Mouse (Mus musculus) heart, embryonic 15.5 days (tissue): ENCODE data around the gene Prkaca. TPM values are rescaled to one million over a fixed set of nuclear protein-coding genes. Genes with fewer than 3 reads are reported as not detected.

Experiments used
- ATAC-seq: fragments of 200-750 bp; cut with Nextera tagmentation; replicated peaks from 2 replicates; pipeline ENCODE4 v1.8.0; 2017; ENCODE audit warnings: low read depth, moderate TSS enrichment; ENCODE audit not compliant: insufficient number of reproducible peaks, insufficient read depth, low FRiP score
- H3K27ac ChIP-seq: fragments of 300-500 bp; sonication (generic); 2 replicates; pipeline ENCODE4 v1.5.1; 2015; ENCODE audit warnings: mild to moderate bottlenecking, inconsistent platforms
- H3K27me3 ChIP-seq: fragments of 300-500 bp; sonication (generic); 2 replicates; pipeline ENCODE4 v1.6.1; 2015; ENCODE audit warnings: inconsistent platforms
- H3K36me3 ChIP-seq: fragments of 300-500 bp; sonication (generic); 2 replicates; pipeline ENCODE4 v1.6.1; 2015; ENCODE audit warnings: mild to moderate bottlenecking, inconsistent platforms
- H3K4me1 ChIP-seq: fragments of 300-500 bp; sonication (generic); replicated peaks from 2 replicates; pipeline ENCODE4 v1.6.1; 2015; ENCODE audit warnings: inconsistent platforms
- H3K4me2 ChIP-seq: fragments of 300-500 bp; sonication (generic); 2 replicates; pipeline ENCODE4 v1.6.1; 2015; ENCODE audit warnings: inconsistent platforms, mild to moderate bottlenecking, moderate library complexity
- H3K4me3 ChIP-seq: fragments of 300-500 bp; sonication (generic); 2 replicates; pipeline ENCODE4 v1.5.1; 2015; ENCODE audit warnings: mild to moderate bottlenecking, inconsistent platforms
- H3K9ac ChIP-seq: fragments of 300-500 bp; sonication (generic); 2 replicates; pipeline ENCODE4 v1.6.1; 2015; ENCODE audit warnings: mild to moderate bottlenecking, inconsistent platforms
- H3K9me3 ChIP-seq: fragments of 300-500 bp; sonication (generic); replicated peaks from 2 replicates; pipeline ENCODE4 v1.6.1; 2016; ENCODE audit warnings: inconsistent platforms
- WGBS: fragments of 180-500 bp; shearing (Covaris S2); methylation state at CpG from one replicate; pipeline ENCODE4 v1.1.7; 2015; ENCODE audit warnings: mixed read lengths; 5-methylcytosine and 5-hydroxymethylcytosine counted together
- polyA plus RNA-seq: library from polyadenylated mRNA; unstranded; fragments of >200 nt; fragmentation: Nextera tagmentation; extraction: Ambion mirVana; gene quantifications from 2 replicates; pipeline ENCODE4 v1.2.1, GENCODE M21; 2015

Gene Prkaca
- polyA plus RNA-seq, 1 experiment from 2014 or later: 260 TPM

DNA sequence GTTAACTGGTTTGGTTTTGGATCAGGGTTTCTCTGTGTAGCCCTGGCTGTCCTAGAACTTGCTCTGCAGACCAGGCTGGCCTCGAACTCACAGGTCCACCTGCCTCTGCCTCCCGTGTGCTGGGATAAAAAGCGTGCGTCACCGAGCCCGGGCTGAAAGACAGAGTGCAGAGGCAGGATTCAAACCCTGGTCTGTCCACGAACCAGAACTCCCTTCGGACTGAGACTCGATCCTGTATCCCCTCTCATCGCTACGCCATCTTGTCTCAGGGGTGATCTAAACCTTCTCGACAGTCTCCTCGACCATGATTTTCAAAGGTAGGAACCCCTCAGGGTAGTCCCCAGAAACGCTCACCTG, 18.1 kb upstream of the Prkaca start:
- peaks cover 21% of the 10 kb centered on the region for H3K4me1 ChIP-seq
- peak overlapping the region; percentile 63 for H3K27ac ChIP-seq
- H3K9me3 ChIP-seq: no peaks in the 10 kb centered on the region
- ATAC-seq: no peak
- 1% methylated on average over 14 of the region's 14 CpGs for WGBS
- no peaks in the 10 kb centered on the region for H3K36me3 ChIP-seq
- peak overlapping the region; percentile 77 for H3K4me3 ChIP-seq
- peak overlapping the region; percentile 94 for H3K4me2 ChIP-seq
- peak overlapping the region; percentile 55 for H3K9ac ChIP-seq
- no peaks in the 10 kb centered on the region for H3K27me3 ChIP-seq

GRCm38 (mm10) chr8:83955106-83955957, 17.5 kb upstream of the Prkaca start, which contains the start of the genes Gm10644 and Asf1b:
Gene Gm10644 (minus strand): TSS chr8:83955205.
Gene Asf1b (plus strand): TSS chr8:83955507.
- Histone ChIP-seq H3K9ac (peak within 1 kb of the TSS; percentile 69), H3K4me3 (peak within 1 kb of the TSS; percentile 77), H3K4me1 (peaks cover 21% of the 10 kb centered on the region), H3K36me3 (no peaks in the 10 kb centered on the region), H3K27me3 (no peaks in the 10 kb centered on the region), H3K4me2 (peak within 1 kb of the TSS; percentile 94), H3K9me3 (no peaks in the 10 kb centered on the region), H3K27ac (peak within 1 kb of the TSS; percentile 63)
- peak; percentile 100 for ATAC-seq
- under 1% methylated on average over 75 of the region's 75 CpGs for WGBS

DNA sequence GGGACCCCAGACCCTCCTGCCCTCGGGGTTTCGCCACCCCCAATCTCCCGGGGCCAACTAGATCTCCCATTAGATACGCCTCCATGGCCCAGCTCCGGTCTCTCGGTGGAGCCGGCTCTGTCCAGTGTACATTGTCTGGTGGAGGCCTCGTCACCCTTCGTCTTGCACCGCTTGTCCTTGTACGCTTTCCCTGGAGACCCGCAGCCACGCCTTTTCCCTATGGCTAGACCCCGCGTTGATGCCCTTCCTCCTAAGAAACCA, 16.9 kb upstream of the Prkaca start:
- Histone ChIP-seq H3K9ac (peak overlapping the region; percentile 69), H3K4me3 (peak overlapping the region; percentile 77), H3K27me3 (no peaks in the 10 kb centered on the region), H3K27ac (no peak overlapping the region), H3K4me2 (peak overlapping the region; percentile 94), H3K36me3 (no peaks in the 10 kb centered on the region), H3K9me3 (no peaks in the 10 kb centered on the region), H3K4me1 (peaks cover 21% of the 10 kb centered on the region)
- ATAC-seq: no peak
- under 1% methylated on average over 15 of the region's 15 CpGs for WGBS

- no peaks in the 10 kb centered on the region for H3K9me3 ChIP-seq
- no peak overlapping the region for H3K9ac ChIP-seq
- no peaks in the 10 kb centered on the region for H3K36me3 ChIP-seq
- peak overlapping the region; percentile 77 for H3K4me3 ChIP-seq
- WGBS: 10% methylated on average over 1 of the region's 1 CpGs
- peak overlapping the region; percentile 94 for H3K4me2 ChIP-seq
- ATAC-seq: no peak
- H3K27me3 ChIP-seq: no peaks in the 10 kb centered on the region
- H3K27ac ChIP-seq: no peak overlapping the region
- peaks cover 21% of the 10 kb centered on the region for H3K4me1 ChIP-seq
These were observed 16.0 kb upstream of the Prkaca start for GRCm38 (mm10) chr8:83956789-83957188.

GRCm38 (mm10) chr8:83964015-83964765, 8.6 kb upstream of the Prkaca start:
- 0 out of 2 replicates have a peak, but pooled peaks have one; percentile 61 for ATAC-seq

GRCm38 (mm10) chr8:83967701-83968100, 5.1 kb upstream of the Prkaca start:
- Histone ChIP-seq H3K27me3 (no peaks in the 10 kb centered on the region), H3K4me1 (peaks cover 22% of the 10 kb centered on the region), H3K9ac (no peak overlapping the region), H3K4me2 (no peak overlapping the region), H3K36me3 (peaks cover 18% of the 10 kb centered on the region; the same call in 1 of the 2 replicates), H3K27ac (no peak overlapping the region), H3K4me3 (no peak overlapping the region), H3K9me3 (no peaks in the 10 kb centered on the region)
- no peak for ATAC-seq
- WGBS: 94% methylated on average over 7 of the region's 7 CpGs

More at GRCm38 (mm10) chr8:83964015-83964765, 8.6 kb upstream of the Prkaca start:
- Histone ChIP-seq H3K4me1 (peaks cover 15% of the 10 kb centered on the region), H3K4me3 (no peak overlapping the region), H3K9me3 (no peaks in the 10 kb centered on the region), H3K4me2 (no peak overlapping the region), H3K9ac (no peak overlapping the region), H3K36me3 (peaks cover 11% of the 10 kb centered on the region; the same call in 1 of the 2 replicates), H3K27me3 (no peaks in the 10 kb centered on the region), H3K27ac (peak overlapping the region; percentile 53)
- 59% methylated on average over 5 of the region's 5 CpGs for WGBS

- no peak for ATAC-seq
- 92% methylated on average over 4 of the region's 4 CpGs for WGBS
These were observed 1.7 kb upstream of the Prkaca start for GRCm38 (mm10) chr8:83971121-83971520.

GRCm38 (mm10) chr8:83971661-83972060, 1.1 kb upstream of the Prkaca start:
- H3K4me2 ChIP-seq: peak overlapping the region; percentile 88
- H3K9me3 ChIP-seq: no peaks in the 10 kb centered on the region
- H3K27me3 ChIP-seq: no peaks in the 10 kb centered on the region
- H3K4me3 ChIP-seq: peak overlapping the region; percentile 96
- no peak for ATAC-seq
- H3K36me3 ChIP-seq: peaks cover 14% of the 10 kb centered on the region; the same call in 1 of the 2 replicates
- H3K27ac ChIP-seq: peak overlapping the region; percentile 84; the same call in 1 of the 2 replicates
- WGBS: 81% methylated on average over 6 of the region's 6 CpGs
- H3K9ac ChIP-seq: peak overlapping the region; percentile 75; the same call in 1 of the 2 replicates
- H3K4me1 ChIP-seq: peaks cover 34% of the 10 kb centered on the region

More at GRCm38 (mm10) chr8:83971121-83971520, 1.7 kb upstream of the Prkaca start:
- H3K27ac ChIP-seq: no peak overlapping the region
- no peak overlapping the region for H3K9ac ChIP-seq
- no peaks in the 10 kb centered on the region for H3K27me3 ChIP-seq
- H3K36me3 ChIP-seq: peaks cover 14% of the 10 kb centered on the region; the same call in 1 of the 2 replicates
- H3K4me3 ChIP-seq: no peak overlapping the region
- H3K9me3 ChIP-seq: no peaks in the 10 kb centered on the region
- peaks cover 29% of the 10 kb centered on the region for H3K4me1 ChIP-seq
- no peak overlapping the region; the same call in 1 of the 2 replicates for H3K4me2 ChIP-seq

GRCm38 (mm10) chr8:83973161-83974031, 603 bp downstream of the Prkaca start:
- ATAC-seq: peak; percentile 8
- Histone ChIP-seq H3K9me3 (no peaks in the 10 kb centered on the region), H3K36me3 (peaks cover 14% of the 10 kb centered on the region; the same call in 1 of the 2 replicates), H3K27me3 (no peaks in the 10 kb centered on the region), H3K9ac (peak overlapping the region; percentile 97), H3K4me2 (peak overlapping the region; percentile 88), H3K4me1 (peaks cover 51% of the 10 kb centered on the region), H3K4me3 (peak overlapping the region; percentile 96), H3K27ac (peak overlapping the region; percentile 86)
- 2% methylated on average over 37 of the region's 37 CpGs for WGBS

GRCm38 (mm10) chr8:83974521-83974920, 1.7 kb downstream of the Prkaca start:
- Histone ChIP-seq H3K4me1 (peaks cover 62% of the 10 kb centered on the region), H3K27me3 (no peaks in the 10 kb centered on the region), H3K4me3 (peak overlapping the region; percentile 96), H3K9ac (peak overlapping the region; percentile 97; the same call in 1 of the 2 replicates), H3K36me3 (peaks cover 3% of the 10 kb centered on the region; the same call in 1 of the 2 replicates), H3K27ac (peak overlapping the region; percentile 86), H3K9me3 (no peaks in the 10 kb centered on the region), H3K4me2 (peak overlapping the region; percentile 88)
- no peak for ATAC-seq
- WGBS: 50% methylated on average over 4 of the region's 4 CpGs
